Mouse (Mus musculus): ENCODE measurements around the gene Cdk6. TPM values are rescaled to one million over a fixed set of nuclear protein-coding genes. Genes with fewer than 3 reads are reported as not detected.
"Not testable (repeated sequence)": the region's sequence is repeated elsewhere in the genome, so short reads cannot be mapped to it uniquely, and the experiment has no call there.

The Cdk6 gene
- total and polyA plus RNA-seq, 3 experiments: 40.4 to 171 (median 50.8) TPM

- Histone ChIP-seq H3K79me2 (replicated peaks; ENCODE audit: control insufficient read depth, extremely low read depth, insufficient read depth, poor library complexity, severe bottlenecking) (peaks cover 73% of the 10 kb centered on the region), H3K4me2 (ENCODE audit: insufficient read depth, low read depth, poor library complexity, severe bottlenecking) (peak overlapping the region; percentile 55; the same call in 1 of the 2 replicates), H3K4me3 (replicated peaks in 1 of 3; ENCODE audit: low read depth in 2 of 3, low read length in 2 of 3, poor library complexity in 1 of 3) (peak overlapping the region in 1 of 3 experiments; percentile 18), H3K4me1 (ENCODE audit: control insufficient read depth in 1 of 2, insufficient read depth in 2 of 2) (peaks cover 9 to 71% of the 10 kb centered on the region in 2 experiments), H3K27ac (ENCODE audit: insufficient read depth, low read depth) (peak overlapping the region; percentile 84), H3K9ac (ENCODE audit: insufficient read depth, low read depth) (peak overlapping the region; percentile 48)
- H3K36me3 ChIP-seq (replicated peaks in 1 of 2; ENCODE audit: control insufficient read depth in 1 of 2, insufficient read depth in 1 of 2, low read length in 1 of 2); dilution Hi-C loops (cut with MboI; ENCODE audit: extremely low pct_ligation_motif_present, extremely low pct_unique_long_range_greater_than_20kb, low sequenced_read_pairs); DNase-seq (ENCODE audit: extremely low read depth); in situ Hi-C loops (cut with MboI; ENCODE audit: low pct_ligation_motif_present, low pct_unique_long_range_greater_than_20kb, low sequenced_read_pairs); H3K27me3 ChIP-seq (replicated peaks); H3K9me3 ChIP-seq (replicated peaks; ENCODE audit: low read length): not testable (repeated sequence)
- peak; percentile 4; the same call in 1 of the 2 replicates for TF ChIP-seq MAX (IDR thresholded peaks at IDR 0.05; ENCODE audit: low read length)
- TF ChIP-seq MYC (IDR thresholded peaks at IDR 0.05; ENCODE audit: low read depth, low read length): peak; percentile 80; the same call in 1 of the 2 replicates
These were observed 10.6 kb downstream of the Cdk6 start for GRCm38 (mm10) chr5:3351836-3352235.

GRCm38 (mm10) chr5:3352314-3352713, 11.0 kb downstream of the Cdk6 start:
- Histone ChIP-seq H3K27ac (ENCODE audit: insufficient read depth, low read depth) (peak overlapping the region; percentile 74), H3K4me1 (ENCODE audit: control insufficient read depth in 1 of 2, insufficient read depth in 2 of 2) (peaks cover 9 to 73% of the 10 kb centered on the region in 2 experiments)
- dilution Hi-C loops (cut with MboI; ENCODE audit: extremely low pct_ligation_motif_present, extremely low pct_unique_long_range_greater_than_20kb, low sequenced_read_pairs): no loop called here

GRCm38 (mm10) chr5:3352827-3353226, 11.5 kb downstream of the Cdk6 start:
- Histone ChIP-seq H3K79me2 (replicated peaks; ENCODE audit: control insufficient read depth, extremely low read depth, insufficient read depth, poor library complexity, severe bottlenecking) (peaks cover 73% of the 10 kb centered on the region), H3K36me3 (replicated peaks in 1 of 2; ENCODE audit: control insufficient read depth in 1 of 2, insufficient read depth in 1 of 2, low read length in 1 of 2) (peaks cover 0 to 12% of the 10 kb centered on the region in 2 experiments), H3K27me3 (replicated peaks) (no peaks in the 10 kb centered on the region), H3K9ac (ENCODE audit: insufficient read depth, low read depth) (peak overlapping the region; percentile 43; the same call in 1 of the 2 replicates), H3K4me1 (ENCODE audit: control insufficient read depth in 1 of 2, insufficient read depth in 2 of 2) (peaks cover 14 to 76% of the 10 kb centered on the region in 2 experiments), H3K27ac (ENCODE audit: insufficient read depth, low read depth) (no peak overlapping the region), H3K9me3 (replicated peaks; ENCODE audit: low read length) (no peaks in the 10 kb centered on the region), H3K4me2 (ENCODE audit: insufficient read depth, low read depth, poor library complexity, severe bottlenecking) (peak overlapping the region; percentile 49), H3K4me3 (replicated peaks in 1 of 3; ENCODE audit: low read depth in 2 of 3, low read length in 2 of 3, poor library complexity in 1 of 3) (no peak overlapping the region)
- DNase-seq (ENCODE audit: extremely low read depth): no peak
- in situ Hi-C loops (cut with MboI; ENCODE audit: low pct_ligation_motif_present, low pct_unique_long_range_greater_than_20kb, low sequenced_read_pairs) (no loop called here), dilution Hi-C loops (cut with MboI; ENCODE audit: extremely low pct_ligation_motif_present, extremely low pct_unique_long_range_greater_than_20kb, low sequenced_read_pairs) (no loop called here)
- TF ChIP-seq HCFC1 (IDR thresholded peaks at IDR 0.05; ENCODE audit: low read depth, low read length) (no peak), ZNF384 (IDR thresholded peaks at IDR 0.05; ENCODE audit: low read depth, low read length) (peak; percentile 21; the same call in 1 of the 2 replicates)

More at GRCm38 (mm10) chr5:3352314-3352713, 11.0 kb downstream of the Cdk6 start:
- in situ Hi-C loops (cut with MboI; ENCODE audit: low pct_ligation_motif_present, low pct_unique_long_range_greater_than_20kb, low sequenced_read_pairs): no loop called here
- no peak for DNase-seq (ENCODE audit: extremely low read depth)
- TF ChIP-seq KAT2A (IDR thresholded peaks at IDR 0.05; ENCODE audit: insufficient replicate concordance, low read length) (no peak), RCOR1 (conservative IDR thresholded peaks at IDR 0.05; ENCODE audit: low read depth, low read length) (no peak), IRF4 (IDR thresholded peaks at IDR 0.05; ENCODE audit: low read depth, low read length) (no peak), ZNF384 (IDR thresholded peaks at IDR 0.05; ENCODE audit: low read depth, low read length) (no peak), MYC (IDR thresholded peaks at IDR 0.05; ENCODE audit: low read depth, low read length) (no peak), MEF2A (IDR thresholded peaks at IDR 0.05; ENCODE audit: borderline replicate concordance, low read depth, low read length) (no peak), E2F4 (IDR thresholded peaks at IDR 0.05; ENCODE audit: insufficient replicate concordance, low read depth, low read length) (no peak), SIN3A (IDR thresholded peaks at IDR 0.05; ENCODE audit: low read length) (no peak), UBTF (IDR thresholded peaks at IDR 0.05; ENCODE audit: low read depth, low read length) (no peak), MAZ (IDR thresholded peaks at IDR 0.05; ENCODE audit: low read depth, low read length) (no peak)
- Histone ChIP-seq H3K4me2 (ENCODE audit: insufficient read depth, low read depth, poor library complexity, severe bottlenecking) (peak overlapping the region; percentile 57; the same call in 1 of the 2 replicates), H3K4me3 (replicated peaks in 1 of 3; ENCODE audit: low read depth in 2 of 3, low read length in 2 of 3, poor library complexity in 1 of 3) (no peak overlapping the region), H3K79me2 (replicated peaks; ENCODE audit: control insufficient read depth, extremely low read depth, insufficient read depth, poor library complexity, severe bottlenecking) (peaks cover 73% of the 10 kb centered on the region), H3K9me3 (replicated peaks; ENCODE audit: low read length) (no peaks in the 10 kb centered on the region), H3K36me3 (replicated peaks in 1 of 2; ENCODE audit: control insufficient read depth in 1 of 2, insufficient read depth in 1 of 2, low read length in 1 of 2) (peaks cover 0 to 8% of the 10 kb centered on the region in 2 experiments), H3K27me3 (replicated peaks) (no peaks in the 10 kb centered on the region), H3K9ac (ENCODE audit: insufficient read depth, low read depth) (no peak overlapping the region; the same call in 1 of the 2 replicates)

All from CH12.LX (cell line).